Mouse (Mus musculus): ENCODE data around the gene Srebf2.

GRCm38 (mm10) chr15:82170437-82171377, 23.7 kb downstream of the Srebf2 start:
- TF ChIP-seq CTCF (IDR thresholded peaks at IDR 0.05; ENCODE audit: low read depth) (no peak), EP300 (IDR thresholded peaks at IDR 0.05; ENCODE audit: low read depth) (no peak)
